Mouse (Mus musculus): ENCODE results near the gene D630023F18Rik. TPM values are rescaled to one million over a fixed set of nuclear protein-coding genes. Genes with fewer than 3 reads are reported as not detected.

D630023F18Rik gene
- polyA plus RNA-seq (2012): not detected in 2 replicates

- Histone ChIP-seq H3K9me3 (ENCODE audit: control insufficient read depth, low read length) (no peaks in the 10 kb centered on the region), H3K36me3 (ENCODE audit: control insufficient read depth) (no peaks in the 10 kb centered on the region), H3K27me3 (ENCODE audit: control insufficient read depth) (no peaks in the 10 kb centered on the region), H3K4me3 (replicated peaks) (no peak within 1 kb of the TSS), H3K4me1 (ENCODE audit: control insufficient read depth) (no peaks in the 10 kb centered on the region)
- TF ChIP-seq GATA1 (IDR thresholded peaks at IDR 0.05; ENCODE audit: low read length) (no peak), TAL1 (IDR thresholded peaks at IDR 0.05; ENCODE audit: low read length) (no peak)
These were observed at the start of gene D630023F18Rik for GRCm38 (mm10) chr1:65122574-65123372. Gene D630023F18Rik, minus strand, starts transcription at chr1:65123214.

- H3K4me1 ChIP-seq (ENCODE audit: control insufficient read depth): peaks cover 3% of the 10 kb centered on the region
- H3K4me3 ChIP-seq (replicated peaks): no peak overlapping the region
- peaks cover 14% of the 10 kb centered on the region; the same call in 1 of the 2 replicates for H3K36me3 ChIP-seq (ENCODE audit: control insufficient read depth)
- H3K27me3 ChIP-seq (ENCODE audit: control insufficient read depth): no peaks in the 10 kb centered on the region
- TF ChIP-seq GATA1 (IDR thresholded peaks at IDR 0.05; ENCODE audit: low read length) (no peak), TAL1 (IDR thresholded peaks at IDR 0.05; ENCODE audit: low read length) (no peak)
- H3K9me3 ChIP-seq (ENCODE audit: control insufficient read depth, low read length): no peaks in the 10 kb centered on the region
These were observed 48.6 kb upstream of the D630023F18Rik start for GRCm38 (mm10) chr1:65171579-65171978.

- no peak for TF ChIP-seq TAL1 (IDR thresholded peaks at IDR 0.05; ENCODE audit: low read length)
- TF ChIP-seq GATA1 (IDR thresholded peaks at IDR 0.05; ENCODE audit: low read length): no peak
- H3K27me3 ChIP-seq (ENCODE audit: control insufficient read depth): no peaks in the 10 kb centered on the region
- H3K9me3 ChIP-seq (ENCODE audit: control insufficient read depth, low read length): no peaks in the 10 kb centered on the region
- no peak overlapping the region for H3K4me3 ChIP-seq (replicated peaks)
- H3K36me3 ChIP-seq (ENCODE audit: control insufficient read depth): peaks cover 14% of the 10 kb centered on the region; the same call in 1 of the 2 replicates
- H3K4me1 ChIP-seq (ENCODE audit: control insufficient read depth): no peaks in the 10 kb centered on the region
These were observed 46.9 kb upstream of the D630023F18Rik start for GRCm38 (mm10) chr1:65169947-65170346.

GRCm38 (mm10) chr1:65169536-65169935, 46.5 kb upstream of the D630023F18Rik start:
- Histone ChIP-seq H3K27me3 (ENCODE audit: control insufficient read depth) (no peaks in the 10 kb centered on the region), H3K36me3 (ENCODE audit: control insufficient read depth) (peaks cover 16% of the 10 kb centered on the region), H3K9me3 (ENCODE audit: control insufficient read depth, low read length) (no peaks in the 10 kb centered on the region), H3K4me1 (ENCODE audit: control insufficient read depth) (no peaks in the 10 kb centered on the region), H3K4me3 (replicated peaks) (no peak overlapping the region)
- TF ChIP-seq GATA1 (IDR thresholded peaks at IDR 0.05; ENCODE audit: low read length): no peak
- TF ChIP-seq TAL1 (IDR thresholded peaks at IDR 0.05; ENCODE audit: low read length): no peak

GRCm38 (mm10) chr1:65167496-65167895, 44.5 kb upstream of the D630023F18Rik start:
- Histone ChIP-seq H3K36me3 (ENCODE audit: control insufficient read depth) (peaks cover 21% of the 10 kb centered on the region), H3K27me3 (ENCODE audit: control insufficient read depth) (no peaks in the 10 kb centered on the region), H3K9me3 (ENCODE audit: control insufficient read depth, low read length) (no peaks in the 10 kb centered on the region), H3K4me3 (replicated peaks) (no peak overlapping the region), H3K4me1 (ENCODE audit: control insufficient read depth) (no peaks in the 10 kb centered on the region)
- TF ChIP-seq GATA1 (IDR thresholded peaks at IDR 0.05; ENCODE audit: low read length) (no peak), TAL1 (IDR thresholded peaks at IDR 0.05; ENCODE audit: low read length) (no peak)

GRCm38 (mm10) chr1:65162210-65162609, 39.2 kb upstream of the D630023F18Rik start:
- TF ChIP-seq GATA1 (IDR thresholded peaks at IDR 0.05; ENCODE audit: low read length): no peak
- H3K36me3 ChIP-seq (ENCODE audit: control insufficient read depth): peaks cover 23% of the 10 kb centered on the region

GRCm38 (mm10) chr1:65156111-65156510, 33.1 kb upstream of the D630023F18Rik start:
- Histone ChIP-seq H3K4me3 (replicated peaks) (no peak overlapping the region), H3K4me1 (ENCODE audit: control insufficient read depth) (no peaks in the 10 kb centered on the region), H3K9me3 (ENCODE audit: control insufficient read depth, low read length) (no peaks in the 10 kb centered on the region), H3K27me3 (ENCODE audit: control insufficient read depth) (no peaks in the 10 kb centered on the region), H3K36me3 (ENCODE audit: control insufficient read depth) (peaks cover 9% of the 10 kb centered on the region; the same call in 1 of the 2 replicates)
- no peak for TF ChIP-seq TAL1 (IDR thresholded peaks at IDR 0.05; ENCODE audit: low read length)
- no peak for TF ChIP-seq GATA1 (IDR thresholded peaks at IDR 0.05; ENCODE audit: low read length)

More at GRCm38 (mm10) chr1:65162210-65162609, 39.2 kb upstream of the D630023F18Rik start:
- Histone ChIP-seq H3K4me1 (ENCODE audit: control insufficient read depth) (no peaks in the 10 kb centered on the region), H3K27me3 (ENCODE audit: control insufficient read depth) (no peaks in the 10 kb centered on the region), H3K4me3 (replicated peaks) (no peak overlapping the region), H3K9me3 (ENCODE audit: control insufficient read depth, low read length) (no peaks in the 10 kb centered on the region)

- H3K27me3 ChIP-seq (ENCODE audit: control insufficient read depth): no peaks in the 10 kb centered on the region
- TF ChIP-seq TAL1 (IDR thresholded peaks at IDR 0.05; ENCODE audit: low read length) (no peak), GATA1 (IDR thresholded peaks at IDR 0.05; ENCODE audit: low read length) (no peak)
- no peaks in the 10 kb centered on the region for H3K4me1 ChIP-seq (ENCODE audit: control insufficient read depth)
- no peaks in the 10 kb centered on the region for H3K9me3 ChIP-seq (ENCODE audit: control insufficient read depth, low read length)
- no peak overlapping the region for H3K4me3 ChIP-seq (replicated peaks)
- peaks cover 2% of the 10 kb centered on the region; the same call in 1 of the 2 replicates for H3K36me3 ChIP-seq (ENCODE audit: control insufficient read depth)
These were observed 31.8 kb upstream of the D630023F18Rik start for GRCm38 (mm10) chr1:65154814-65155213.

GRCm38 (mm10) chr1:65147971-65148370, 25.0 kb upstream of the D630023F18Rik start:
- no peaks in the 10 kb centered on the region for H3K9me3 ChIP-seq (ENCODE audit: control insufficient read depth, low read length)
- TF ChIP-seq GATA1 (IDR thresholded peaks at IDR 0.05; ENCODE audit: low read length) (no peak), TAL1 (IDR thresholded peaks at IDR 0.05; ENCODE audit: low read length) (no peak)
- H3K27me3 ChIP-seq (ENCODE audit: control insufficient read depth): no peaks in the 10 kb centered on the region
- H3K4me1 ChIP-seq (ENCODE audit: control insufficient read depth): no peaks in the 10 kb centered on the region
- no peak overlapping the region for H3K4me3 ChIP-seq (replicated peaks)
- no peaks in the 10 kb centered on the region for H3K36me3 ChIP-seq (ENCODE audit: control insufficient read depth)

Measured in erythroblast, embryonic 14.5 days (primary cell).